Mouse (Mus musculus): Measurements from ENCODE around the gene Ly6g5c. TPM values are rescaled to one million over a fixed set of nuclear protein-coding genes. Genes with fewer than 3 reads are reported as not detected.
A peak's percentile ranks its signal among the peaks of the same experiment; 100 is the strongest.

Ly6g5c gene
- total and polyA plus RNA-seq, 3 experiments, result not detected

DNA sequence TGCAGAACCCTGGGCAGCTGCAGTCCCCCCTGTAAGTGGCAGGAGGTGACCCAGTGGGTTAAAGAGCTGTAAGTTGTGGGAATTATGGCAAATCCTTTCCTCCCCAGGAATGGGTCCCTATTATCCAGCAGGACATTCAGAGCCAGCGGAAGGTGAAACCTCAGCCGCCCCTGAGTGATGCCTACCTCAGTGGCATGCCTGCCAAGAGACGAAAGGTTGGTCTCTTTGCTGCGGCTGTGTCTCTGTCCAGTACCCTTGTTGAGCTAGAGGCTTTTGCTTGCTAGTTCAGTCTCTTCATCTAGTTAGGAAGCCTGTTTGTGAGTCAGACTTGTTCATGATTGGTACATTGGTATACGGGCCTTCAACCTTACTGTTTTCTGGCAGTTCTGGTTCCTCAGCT lies 38.1 kb downstream of the Ly6g5c start:
- in situ Hi-C loops (cut with MboI; ENCODE audit: low pct_ligation_motif_present, low pct_unique_long_range_greater_than_20kb, low sequenced_read_pairs), result no loop called here
- H3K9ac ChIP-seq (ENCODE audit: insufficient read depth, low read depth), result no peak overlapping the region
- DNase-seq (ENCODE audit: extremely low read depth), result no peak
- H3K79me2 ChIP-seq (replicated peaks; ENCODE audit: control insufficient read depth, extremely low read depth, insufficient read depth, poor library complexity, severe bottlenecking), result no peaks in the 10 kb centered on the region; the same call in 1 of the 2 replicates
- no peak overlapping the region for H3K4me2 ChIP-seq (ENCODE audit: insufficient read depth, low read depth, poor library complexity, severe bottlenecking)
- TF ChIP-seq MYC (IDR thresholded peaks at IDR 0.05; ENCODE audit: low read depth, low read length) (no peak), POLR2AphosphoS2 (IDR thresholded peaks at IDR 0.05; ENCODE audit: low read depth, low read length) (no peak; the same call in 1 of the 2 replicates), ZKSCAN1 (IDR thresholded peaks at IDR 0.05; ENCODE audit: borderline replicate concordance, low read depth, low read length) (no peak), CTCF (conservative IDR thresholded peaks at IDR 0.05 in 1 of 2, IDR thresholded peaks at IDR 0.05 in 1 of 2; ENCODE audit: low read depth in 2 of 2, low read length in 2 of 2) (no peak), IRF4 (IDR thresholded peaks at IDR 0.05; ENCODE audit: low read depth, low read length) (no peak), ETS1 (conservative IDR thresholded peaks at IDR 0.05; ENCODE audit: low read depth, low read length) (no peak), NELFE (IDR thresholded peaks at IDR 0.05; ENCODE audit: low read depth, low read length) (no peak), UBTF (IDR thresholded peaks at IDR 0.05; ENCODE audit: low read depth, low read length) (no peak), USF1 (IDR thresholded peaks at IDR 0.05; ENCODE audit: low read depth, low read length) (no peak), KAT2A (IDR thresholded peaks at IDR 0.05; ENCODE audit: insufficient replicate concordance, low read length) (no peak), RAD21 (IDR thresholded peaks at IDR 0.05; ENCODE audit: low read depth, low read length) (no peak), CHD1 (IDR thresholded peaks at IDR 0.05; ENCODE audit: low read depth, low read length) (no peak), ZNF384 (IDR thresholded peaks at IDR 0.05; ENCODE audit: low read depth, low read length) (no peak), GABPA (IDR thresholded peaks at IDR 0.05; ENCODE audit: insufficient replicate concordance, low read depth, low read length) (no peak), TBP (conservative IDR thresholded peaks at IDR 0.05; ENCODE audit: low read depth, low read length) (no peak), BHLHE40 (IDR thresholded peaks at IDR 0.05; ENCODE audit: low read depth, low read length) (no peak), ZMIZ1 (IDR thresholded peaks at IDR 0.05; ENCODE audit: low read depth, low read length) (no peak), MAZ (IDR thresholded peaks at IDR 0.05; ENCODE audit: low read depth, low read length) (no peak), SMC3 (IDR thresholded peaks at IDR 0.05; ENCODE audit: low read depth, low read length) (no peak), USF2 (conservative IDR thresholded peaks at IDR 0.05; ENCODE audit: low read depth, low read length) (no peak)
- H3K27ac ChIP-seq (ENCODE audit: insufficient read depth, low read depth), result no peak overlapping the region
- H3K36me3 ChIP-seq (replicated peaks in 1 of 2; ENCODE audit: control insufficient read depth in 1 of 2, insufficient read depth in 1 of 2, low read length in 1 of 2), result peaks cover 89 to 95% of the 10 kb centered on the region in 2 experiments
- no peak overlapping the region for H3K4me3 ChIP-seq (replicated peaks in 1 of 3; ENCODE audit: low read depth in 2 of 3, low read length in 2 of 3, poor library complexity in 1 of 3)
- dilution Hi-C loops (cut with MboI; ENCODE audit: extremely low pct_ligation_motif_present, extremely low pct_unique_long_range_greater_than_20kb, low sequenced_read_pairs), result no loop called here
- H3K27me3 ChIP-seq (replicated peaks), result no peaks in the 10 kb centered on the region
- peaks cover 7% of the 10 kb centered on the region for H3K9me3 ChIP-seq (replicated peaks; ENCODE audit: low read length)
- no peaks in the 10 kb centered on the region; a peak in 1 of 4 replicates for H3K4me1 ChIP-seq (ENCODE audit: control insufficient read depth in 1 of 2, insufficient read depth in 2 of 2)

DNA sequence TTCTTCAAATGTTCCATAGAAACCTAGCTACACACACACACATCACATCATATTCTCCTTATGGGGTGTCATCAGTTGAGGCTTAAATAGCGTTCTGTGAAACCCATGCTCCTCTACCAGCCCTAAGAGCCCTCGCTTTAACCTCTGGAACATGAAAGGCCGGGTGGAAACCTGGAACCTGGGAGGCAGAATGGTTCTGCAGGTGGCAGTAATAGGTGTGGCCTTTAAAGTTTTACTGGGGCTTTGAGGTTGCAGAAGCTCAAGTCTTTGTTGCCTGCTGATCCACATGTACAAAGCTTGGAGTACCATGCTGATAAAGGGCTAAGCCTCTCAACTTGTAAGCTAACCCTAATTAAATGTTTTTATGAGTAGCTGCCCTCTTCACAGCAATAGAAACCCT lies 39.3 kb downstream of the Ly6g5c start:
- H3K79me2 ChIP-seq (replicated peaks; ENCODE audit: control insufficient read depth, extremely low read depth, insufficient read depth, poor library complexity, severe bottlenecking), result no peaks in the 10 kb centered on the region; the same call in 1 of the 2 replicates
- TF ChIP-seq POLR2A (IDR thresholded peaks at IDR 0.05; ENCODE audit: low read depth, low read length), result 0 out of 2 replicates have a peak, but pooled peaks have one; percentile 13
- no peak for TF ChIP-seq TBP (conservative IDR thresholded peaks at IDR 0.05; ENCODE audit: low read depth, low read length)
- 0 out of 2 replicates have a peak, but pooled peaks have one; percentile 12 for TF ChIP-seq ZMIZ1 (IDR thresholded peaks at IDR 0.05; ENCODE audit: low read depth, low read length)
- no peak overlapping the region for H3K9ac ChIP-seq (ENCODE audit: insufficient read depth, low read depth)
- H3K4me2 ChIP-seq (ENCODE audit: insufficient read depth, low read depth, poor library complexity, severe bottlenecking), result no peak overlapping the region
- H3K27ac ChIP-seq (ENCODE audit: insufficient read depth, low read depth), result no peak overlapping the region
- peaks cover 86 to 92% of the 10 kb centered on the region in 2 experiments for H3K36me3 ChIP-seq (replicated peaks in 1 of 2; ENCODE audit: control insufficient read depth in 1 of 2, insufficient read depth in 1 of 2, low read length in 1 of 2)
- dilution Hi-C loops (cut with MboI; ENCODE audit: extremely low pct_ligation_motif_present, extremely low pct_unique_long_range_greater_than_20kb, low sequenced_read_pairs), result no loop called here
- no peaks in the 10 kb centered on the region for H3K4me1 ChIP-seq (ENCODE audit: control insufficient read depth in 1 of 2, insufficient read depth in 2 of 2)
- H3K4me3 ChIP-seq (replicated peaks in 1 of 3; ENCODE audit: low read depth in 2 of 3, low read length in 2 of 3, poor library complexity in 1 of 3), result no peak overlapping the region
- no peak for DNase-seq (ENCODE audit: extremely low read depth)
- in situ Hi-C loops (cut with MboI; ENCODE audit: low pct_ligation_motif_present, low pct_unique_long_range_greater_than_20kb, low sequenced_read_pairs), result no loop called here
- no peaks in the 10 kb centered on the region for H3K27me3 ChIP-seq (replicated peaks)
- peaks cover 7% of the 10 kb centered on the region for H3K9me3 ChIP-seq (replicated peaks; ENCODE audit: low read length)
